Mouse (Mus musculus) ES-Bruce4 (cell line): ENCODE data around the gene Nrp1. TPM values are rescaled to one million over a fixed set of nuclear protein-coding genes. Genes with fewer than 3 reads are reported as not detected.
A peak's percentile ranks its signal among the peaks of the same experiment; 100 is the strongest.

Experiments
- H3K27ac ChIP-seq: 2 replicates; pipeline ENCODE4 v1.5.1; 2012; ENCODE audit warnings: low read length, inconsistent platforms; ENCODE audit not compliant: insufficient read depth
- H3K27me3 ChIP-seq: 2 replicates; pipeline ENCODE4 v1.6.1; 2012; ENCODE audit warnings: mild to moderate bottlenecking, low read length, inconsistent platforms; ENCODE audit not compliant: control insufficient read depth, poor library complexity, insufficient read depth, severe bottlenecking
- H3K36me3 ChIP-seq: 2 replicates; pipeline ENCODE4 v1.6.1; 2012; ENCODE audit warnings: inconsistent platforms, mild to moderate bottlenecking, low read length, moderate library complexity; ENCODE audit not compliant: control insufficient read depth, poor library complexity, insufficient read depth, severe bottlenecking
- H3K4me1 ChIP-seq: one replicate; pipeline ENCODE4 v1.8.1; 2011; ENCODE audit warnings: low read length; ENCODE audit not compliant: control insufficient read depth, insufficient read depth
- H3K4me3 ChIP-seq: 2 replicates; pipeline ENCODE4 v1.5.1; 2011; ENCODE audit warnings: low read depth, mild to moderate bottlenecking, low read length
- H3K9ac ChIP-seq: 2 replicates; pipeline ENCODE4 v1.6.1; 2012; ENCODE audit warnings: low read depth, mild to moderate bottlenecking, inconsistent platforms; ENCODE audit not compliant: poor library complexity, severe bottlenecking
- H3K9me3 ChIP-seq: replicated peaks from 2 replicates; pipeline ENCODE4 v1.6.1; 2012; ENCODE audit warnings: mild to moderate bottlenecking, low read length, inconsistent platforms; ENCODE audit not compliant: control insufficient read depth, poor library complexity, insufficient read depth, severe bottlenecking
- CTCF ChIP-seq: IDR thresholded peaks from one replicate; pipeline ENCODE4 v1.8.1; 2011; ENCODE audit warnings: low read depth, low read length
- POLR2A ChIP-seq: IDR thresholded peaks from one replicate; pipeline ENCODE4 v1.8.1; 2011; ENCODE audit warnings: low read length; ENCODE audit not compliant: insufficient read depth
- polyA plus RNA-seq: library from polyadenylated mRNA; stranded (reverse); fragments of >200 nt; gene quantifications from 2 replicates; pipeline ENCODE4 v1.2.4, GENCODE M21; 2011; ENCODE audit warnings: low read depth; ENCODE audit not compliant: missing spikeins, insufficient read depth, insufficient read length

Gene Nrp1
- polyA plus RNA-seq, 1 experiment, result 0.40 TPM

GRCm38 (mm10) chr8:128551421-128552139 is 193.2 kb downstream of the Nrp1 start:
- H3K4me3 ChIP-seq, result no peak overlapping the region
- TF ChIP-seq POLR2A (no peak), CTCF (peak; percentile 81)
- no peaks in the 10 kb centered on the region for H3K36me3 ChIP-seq
- no peaks in the 10 kb centered on the region for H3K27me3 ChIP-seq
- H3K9ac ChIP-seq, result no peak overlapping the region
- H3K4me1 ChIP-seq, result no peaks in the 10 kb centered on the region
- H3K27ac ChIP-seq, result no peak overlapping the region
- H3K9me3 ChIP-seq, result peaks cover 11% of the 10 kb centered on the region
